Mouse (Mus musculus): ENCODE data around the gene Micall2.

Gene Micall2

DNA sequence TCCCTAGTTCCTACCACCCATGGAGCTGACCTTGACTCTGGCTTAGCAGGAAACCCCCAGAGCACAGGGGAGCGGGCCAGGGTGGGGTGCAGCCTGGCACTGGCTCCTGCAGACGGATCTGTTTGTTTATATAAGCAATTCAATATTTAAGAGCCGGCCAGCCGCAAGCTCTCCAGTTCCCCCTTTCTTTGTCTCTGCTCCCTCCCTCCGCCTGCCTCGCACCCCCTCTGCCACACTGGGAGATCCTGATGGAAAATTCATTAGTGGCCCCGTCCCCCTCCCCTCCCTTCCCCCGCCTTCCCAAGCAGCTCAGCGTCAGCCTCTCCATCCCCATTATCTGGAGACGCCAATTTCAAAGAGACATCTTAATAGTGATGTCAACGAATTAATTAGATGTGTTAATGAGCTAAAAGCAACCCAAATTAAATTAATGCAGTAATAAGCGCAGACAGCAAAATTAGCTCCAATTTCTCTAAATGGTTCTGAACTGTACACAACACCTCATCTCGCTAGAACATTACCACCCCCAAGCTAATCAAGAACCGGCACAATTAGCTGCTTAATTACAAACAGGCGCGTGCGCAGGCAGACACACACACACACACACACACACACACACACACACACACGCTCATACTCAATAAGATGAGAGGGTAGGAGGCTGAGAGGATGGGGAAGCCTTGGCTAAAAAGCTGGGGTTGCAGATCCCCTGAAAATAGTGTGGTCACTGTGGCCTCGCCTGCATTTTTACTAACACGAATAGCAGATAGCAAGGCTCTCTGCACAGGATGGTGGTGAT lies 54.1 kb downstream of the Micall2 start:
- DNase-seq (ENCODE audit: low read depth): no peak

DNA sequence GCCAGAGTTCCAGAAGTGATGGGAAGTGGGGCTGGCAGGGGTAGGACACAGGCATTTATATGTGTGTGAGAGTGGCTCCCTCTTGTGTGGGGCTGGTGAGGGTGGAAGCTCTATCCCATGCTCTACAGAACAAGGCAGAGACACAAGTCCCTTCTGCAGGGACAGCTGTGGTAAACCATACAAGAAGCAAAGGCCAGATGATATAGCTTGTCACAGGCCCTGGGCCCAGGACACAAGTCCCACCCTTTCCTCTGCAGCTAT lies 60.5 kb downstream of the Micall2 start:
- no peak for DNase-seq (ENCODE audit: low read depth)

DNA sequence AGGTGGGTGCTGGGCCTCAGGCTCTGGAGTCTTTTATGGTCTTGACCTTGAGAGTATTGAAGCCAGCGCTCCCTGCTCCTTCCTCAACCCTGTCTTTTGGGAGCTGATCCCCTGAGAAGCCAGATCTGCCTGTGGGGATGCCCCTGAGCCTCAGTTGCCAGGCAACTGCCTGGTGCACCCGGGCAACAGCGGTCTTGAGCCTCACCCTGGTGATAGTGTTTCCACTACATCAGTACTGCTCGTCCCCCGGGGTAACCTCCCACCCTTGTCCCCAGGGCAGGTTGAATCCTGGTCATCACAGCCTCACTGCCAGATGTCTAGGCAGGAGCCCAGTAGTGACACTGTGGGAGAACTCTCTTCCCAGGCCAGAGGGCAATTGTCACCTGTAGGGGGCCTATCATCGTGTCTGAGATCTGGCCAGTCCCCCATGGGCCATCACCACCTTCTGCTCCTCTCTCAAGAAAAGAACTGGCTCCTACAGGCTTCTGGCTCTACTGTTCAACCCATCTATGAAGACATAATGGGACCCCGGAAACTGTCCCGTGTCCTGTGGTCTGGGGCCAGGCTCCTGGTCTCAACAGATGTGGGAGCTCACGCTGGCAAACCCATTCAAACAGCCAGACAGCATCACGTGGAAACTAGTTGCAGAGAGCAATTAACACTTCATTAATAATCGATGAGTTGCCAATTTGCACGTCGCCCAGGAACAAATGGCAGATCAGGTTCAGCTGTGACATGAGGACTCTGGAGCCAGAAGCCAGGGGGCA lies 61.0 kb downstream of the Micall2 start:
- DNase-seq (ENCODE audit: low read depth): no peak

- no peak for DNase-seq (ENCODE audit: low read depth)
Observed at GRCm38 (mm10) chr5:139669380-139669779, 66.8 kb downstream of the Micall2 start.

- no peak for DNase-seq (ENCODE audit: low read depth)
Observed at GRCm38 (mm10) chr5:139668494-139668893, 67.6 kb downstream of the Micall2 start.

GRCm38 (mm10) chr5:139666496-139666895 lies 69.6 kb downstream of the Micall2 start:
- DNase-seq (ENCODE audit: low read depth): no peak

DNA sequence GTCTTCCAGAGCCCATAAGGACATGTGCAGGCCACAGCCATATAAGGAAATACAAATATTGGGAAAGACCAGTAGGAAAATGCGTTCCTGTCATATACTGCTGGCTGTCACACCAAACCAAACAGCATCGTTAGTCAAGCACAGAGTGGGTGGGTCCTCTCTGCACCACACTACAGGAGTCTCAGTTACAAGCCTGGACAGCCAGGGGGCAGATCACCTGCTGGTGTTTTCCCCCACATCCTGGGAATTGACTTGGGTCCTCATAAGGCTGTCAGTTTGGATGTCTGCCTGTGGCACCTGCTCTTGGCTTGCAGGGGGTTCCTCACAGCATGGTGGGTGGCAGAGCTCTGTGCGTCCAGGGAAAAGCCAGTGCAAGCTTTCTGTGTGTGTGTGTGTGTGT lies 70.8 kb downstream of the Micall2 start:
- DNase-seq (ENCODE audit: low read depth): no peak

DNA sequence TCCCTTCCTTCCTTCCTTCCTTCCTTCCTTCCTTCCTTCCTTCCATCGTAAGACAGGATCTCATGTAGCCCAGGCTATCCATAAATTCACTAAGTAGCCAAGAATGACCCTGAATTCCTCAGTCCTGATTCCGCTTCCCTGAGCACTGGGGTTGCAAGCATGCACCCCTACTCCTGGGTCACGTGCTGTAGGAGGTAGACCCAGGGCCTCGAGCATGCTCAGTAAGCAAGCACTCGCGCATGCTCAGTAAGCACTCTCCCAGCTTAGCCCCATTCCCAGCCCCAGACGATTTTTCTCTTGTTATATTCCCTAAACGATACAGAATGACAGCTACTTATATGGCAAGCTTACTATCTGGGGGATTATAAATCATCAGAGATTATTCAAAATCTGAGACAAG lies 74.4 kb downstream of the Micall2 start:
- no peak for DNase-seq (ENCODE audit: low read depth)

DNA sequence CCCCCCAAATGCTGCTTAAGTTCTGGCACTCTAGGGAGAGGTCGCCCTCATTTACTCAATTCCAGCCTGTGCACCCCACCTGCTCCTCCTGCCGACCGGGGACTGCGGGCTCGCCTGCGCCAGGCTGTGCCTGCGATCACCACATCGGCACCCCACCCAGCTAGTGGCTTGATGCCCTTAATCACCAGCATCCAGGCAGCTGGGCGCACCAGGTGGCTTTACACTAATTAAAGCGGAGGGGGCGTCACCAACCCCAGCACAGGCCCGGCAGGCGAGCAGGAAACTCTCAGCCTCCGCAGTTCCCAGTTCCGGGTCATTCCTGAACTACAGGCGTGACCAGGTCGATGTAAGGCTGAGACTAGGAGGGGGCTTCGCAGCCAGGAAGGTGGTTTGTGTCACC lies 76.8 kb downstream of the Micall2 start:
- no peak for DNase-seq (ENCODE audit: low read depth)

DNA sequence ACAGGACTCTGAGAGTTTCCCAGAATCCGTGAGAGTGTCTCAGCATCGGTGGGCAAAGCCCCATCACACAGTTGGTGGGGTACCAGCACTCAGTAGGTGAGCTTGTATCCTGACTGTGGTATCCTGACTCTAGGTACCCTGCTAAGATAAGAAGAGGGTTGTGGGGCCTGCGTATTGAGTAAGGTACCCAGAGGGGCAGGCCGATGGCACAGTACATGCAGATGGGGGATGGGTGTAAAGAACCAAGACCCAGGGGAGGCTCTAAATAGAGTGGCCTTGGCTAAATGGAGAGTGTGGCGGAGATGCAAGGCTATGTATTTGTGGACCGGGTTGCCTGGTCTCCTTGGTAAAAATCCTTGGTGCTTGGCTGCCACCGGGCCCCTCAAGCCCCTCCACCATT lies 77.3 kb downstream of the Micall2 start:
- DNase-seq (ENCODE audit: low read depth): no peak

GRCm38 (mm10) chr5:139657959-139658602 lies 78.1 kb downstream of the Micall2 start:
- no peak for DNase-seq (ENCODE audit: low read depth)

All from fibroblast of lung, adult 2 months (primary cell).